Mouse (Mus musculus) hindbrain, postnatal 0 days (tissue): ENCODE results near the gene Cd6. TPM values are rescaled to one million over a fixed set of nuclear protein-coding genes. Genes with fewer than 3 reads are reported as not detected.

ENCODE experiments used
- ATAC-seq: fragments of 200-750 bp; cut with Nextera tagmentation; 2 replicates; pipeline ENCODE4 v1.8.0; 2017; ENCODE audit warnings: mild to moderate bottlenecking, moderate TSS enrichment, moderate library complexity
- DNase-seq: peaks from one replicate; pipeline ENCODE4 v3.0.0-alpha.2; 2015; ENCODE audit warnings: low spot score
- H3K27ac ChIP-seq: fragments of 300-500 bp; sonication (generic); 2 replicates; pipeline ENCODE4 v1.5.1; 2014; ENCODE audit warnings: mild to moderate bottlenecking
- H3K27me3 ChIP-seq: fragments of 300-500 bp; sonication (generic); 2 replicates; pipeline ENCODE4 v1.6.1; 2014; ENCODE audit warnings: low read length, mixed read lengths; ENCODE audit not compliant: insufficient read depth
- H3K36me3 ChIP-seq: fragments of 300-500 bp; sonication (generic); 2 replicates; pipeline ENCODE4 v1.6.1; 2014; ENCODE audit warnings: low read length, mixed read lengths; ENCODE audit not compliant: insufficient read depth
- H3K4me1 ChIP-seq: fragments of 300-500 bp; sonication (generic); 2 replicates; pipeline ENCODE4 v1.6.1; 2014; ENCODE audit warnings: antibody characterized with exemption, low read length, mixed read lengths; ENCODE audit not compliant: insufficient read depth
- H3K4me2 ChIP-seq: fragments of 300-500 bp; sonication (generic); 2 replicates; pipeline ENCODE4 v1.6.1; 2014; ENCODE audit warnings: low read depth, mild to moderate bottlenecking, low read length, moderate library complexity, mixed read lengths
- H3K4me3 ChIP-seq: fragments of 300-500 bp; sonication (generic); 2 replicates; pipeline ENCODE4 v1.5.1; 2014; ENCODE audit warnings: low read length
- H3K9ac ChIP-seq: fragments of 300-500 bp; sonication (generic); replicated peaks from 2 replicates; pipeline ENCODE4 v1.6.1; 2014; ENCODE audit warnings: mild to moderate bottlenecking, low read length, moderate library complexity, mixed read lengths
- H3K9me3 ChIP-seq: fragments of 300-500 bp; sonication (generic); 2 replicates; pipeline ENCODE4 v1.6.1; 2016; ENCODE audit warnings: low read length, mixed read lengths
- CTCF ChIP-seq: IDR thresholded peaks from 2 replicates; pipeline ENCODE4 v1.5.1; 2016; ENCODE audit warnings: antibody characterized with exemption, control low read depth, low read depth
- WGBS: fragments of 180-500 bp; shearing (Covaris S2); extraction: QIAGEN DNeasy Blood & Tissue Kit; methylation state at CpG from one replicate; pipeline ENCODE4 v1.1.7; 2014; 5-methylcytosine and 5-hydroxymethylcytosine counted together
- polyA plus RNA-seq: library from polyadenylated mRNA; unstranded; fragments of >200 nt; fragmentation: Nextera tagmentation; extraction: Ambion mirVana; gene quantifications from 2 replicates; pipeline ENCODE4 v1.2.1, GENCODE M21; 2015
- total RNA-seq: library from RNA; depleted of rRNA; stranded (reverse); fragments of >200 nt; gene quantifications from 2 replicates; pipeline ENCODE4 v1.2.3, GENCODE M21; 2014

Cd6 gene
- total and polyA plus RNA-seq, 2 experiments from 2014 or later, result not detected

GRCm38 (mm10) chr19:10759525-10759924, 70.3 kb downstream of the Cd6 start:
- ATAC-seq (no peak), DNase-seq (no peak)
- Histone ChIP-seq H3K27ac (no peak overlapping the region), H3K4me2 (no peak overlapping the region), H3K27me3 (no peaks in the 10 kb centered on the region), H3K9ac (no peak overlapping the region), H3K9me3 (no peaks in the 10 kb centered on the region), H3K4me3 (no peak overlapping the region), H3K4me1 (no peaks in the 10 kb centered on the region; the same call in 1 of the 2 replicates), H3K36me3 (no peaks in the 10 kb centered on the region)
- TF ChIP-seq CTCF, result no peak

GRCm38 (mm10) chr19:10758708-10759107, 71.2 kb downstream of the Cd6 start:
- Histone ChIP-seq H3K4me1 (no peaks in the 10 kb centered on the region; the same call in 1 of the 2 replicates), H3K4me3 (no peak overlapping the region), H3K27me3 (no peaks in the 10 kb centered on the region), H3K27ac (no peak overlapping the region), H3K9me3 (no peaks in the 10 kb centered on the region), H3K9ac (no peak overlapping the region), H3K4me2 (no peak overlapping the region), H3K36me3 (no peaks in the 10 kb centered on the region)
- WGBS, result 46% methylated on average over 6 of the region's 6 CpGs
- no peak for TF ChIP-seq CTCF
- no peak for ATAC-seq
- no peak for DNase-seq

DNA sequence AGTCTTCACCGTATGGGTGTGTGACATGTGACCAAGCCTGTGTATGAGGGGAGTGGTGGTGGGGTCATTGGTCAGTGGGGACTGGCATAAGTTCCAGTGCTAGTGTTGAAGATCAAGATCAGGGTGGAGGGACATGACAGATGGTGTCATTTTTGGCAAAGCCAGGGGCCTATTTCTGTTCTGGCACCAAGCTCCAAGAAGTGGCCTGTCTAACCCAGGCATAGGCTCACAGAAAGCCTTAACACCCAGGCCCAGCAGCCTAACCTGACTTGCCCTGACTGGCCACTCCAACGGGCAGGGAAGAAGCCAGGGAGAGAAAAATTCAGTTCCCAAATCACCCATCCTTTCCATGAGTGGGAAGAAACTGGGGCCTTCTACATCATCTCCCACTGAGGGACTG, 72.3 kb downstream of the Cd6 start:
- H3K9ac ChIP-seq, result no peak overlapping the region
- H3K4me1 ChIP-seq, result no peaks in the 10 kb centered on the region; the same call in 1 of the 2 replicates
- H3K9me3 ChIP-seq, result no peaks in the 10 kb centered on the region
- no peaks in the 10 kb centered on the region for H3K27me3 ChIP-seq
- no peak overlapping the region for H3K4me3 ChIP-seq
- ATAC-seq (no peak), DNase-seq (no peak)
- 79% methylated on average over 2 of the region's 2 CpGs for WGBS
- TF ChIP-seq CTCF, result no peak
- H3K27ac ChIP-seq, result no peak overlapping the region
- H3K36me3 ChIP-seq, result no peaks in the 10 kb centered on the region
- H3K4me2 ChIP-seq, result no peak overlapping the region

GRCm38 (mm10) chr19:10757125-10757524, 72.7 kb downstream of the Cd6 start:
- Histone ChIP-seq H3K9me3 (no peaks in the 10 kb centered on the region), H3K27me3 (no peaks in the 10 kb centered on the region), H3K4me1 (no peaks in the 10 kb centered on the region; the same call in 1 of the 2 replicates), H3K4me3 (no peak overlapping the region), H3K27ac (no peak overlapping the region), H3K36me3 (no peaks in the 10 kb centered on the region), H3K4me2 (no peak overlapping the region), H3K9ac (no peak overlapping the region)
- no peak for TF ChIP-seq CTCF
- no peak for DNase-seq
- no peak for ATAC-seq

GRCm38 (mm10) chr19:10752646-10753045, 77.2 kb downstream of the Cd6 start:
- Histone ChIP-seq H3K9me3 (no peaks in the 10 kb centered on the region), H3K27me3 (no peaks in the 10 kb centered on the region), H3K4me2 (no peak overlapping the region), H3K9ac (no peak overlapping the region), H3K4me3 (no peak overlapping the region), H3K36me3 (no peaks in the 10 kb centered on the region), H3K27ac (no peak overlapping the region), H3K4me1 (no peaks in the 10 kb centered on the region)
- TF ChIP-seq CTCF, result no peak
- ATAC-seq (no peak), DNase-seq (no peak)
- WGBS, result 97% methylated on average over 5 of the region's 5 CpGs

DNA sequence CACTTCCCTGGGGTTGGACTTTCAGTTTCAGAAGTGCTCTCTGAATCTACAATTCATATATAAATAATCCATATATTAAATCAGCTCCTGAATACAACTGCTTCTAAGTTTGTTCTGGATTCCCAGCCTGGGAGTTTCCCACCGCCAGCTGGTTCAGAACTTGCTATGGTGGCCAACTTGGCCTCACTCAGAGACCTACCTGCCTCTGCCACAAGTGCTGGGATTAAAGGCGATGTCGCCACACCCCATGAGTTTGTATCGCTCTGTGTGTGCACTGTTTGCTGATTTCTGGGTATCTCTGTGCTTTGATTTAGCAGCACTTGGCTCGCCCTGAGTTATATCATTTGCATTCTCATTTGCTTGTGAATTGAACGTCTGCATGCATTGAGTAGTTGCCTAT, 77.8 kb downstream of the Cd6 start:
- WGBS, result 83% methylated on average over 6 of the region's 6 CpGs
- Histone ChIP-seq H3K9me3 (no peaks in the 10 kb centered on the region), H3K4me2 (no peak overlapping the region), H3K27me3 (no peaks in the 10 kb centered on the region), H3K27ac (no peak overlapping the region), H3K4me1 (no peaks in the 10 kb centered on the region), H3K9ac (no peak overlapping the region), H3K4me3 (no peak overlapping the region), H3K36me3 (no peaks in the 10 kb centered on the region)
- no peak for ATAC-seq
- no peak for DNase-seq
- TF ChIP-seq CTCF, result no peak

DNA sequence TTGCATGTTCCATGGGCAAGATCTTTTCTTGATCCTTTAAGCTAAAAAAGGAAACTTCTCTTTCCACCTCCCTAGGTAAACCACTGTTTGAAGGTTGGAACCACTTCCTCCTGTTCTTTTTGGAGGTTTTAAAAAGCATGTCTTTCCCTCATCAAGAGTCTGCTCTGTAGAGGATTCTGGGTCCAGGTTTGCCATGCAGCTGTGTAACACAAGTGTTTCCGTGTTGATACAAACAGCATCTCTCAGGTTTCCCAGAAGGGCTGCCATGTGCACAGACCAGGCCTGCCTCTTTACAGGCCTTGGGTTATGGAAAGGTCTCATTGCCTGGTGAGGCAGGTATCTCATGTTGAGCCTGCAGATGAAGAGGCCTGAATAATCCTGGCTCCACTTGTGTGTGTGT, 78.3 kb downstream of the Cd6 start:
- 95% methylated on average over 1 of the region's 1 CpGs for WGBS
- no peak overlapping the region for H3K4me3 ChIP-seq
- H3K27ac ChIP-seq, result no peak overlapping the region
- no peaks in the 10 kb centered on the region for H3K36me3 ChIP-seq
- H3K9ac ChIP-seq, result no peak overlapping the region
- no peaks in the 10 kb centered on the region for H3K27me3 ChIP-seq
- no peak overlapping the region for H3K4me2 ChIP-seq
- no peaks in the 10 kb centered on the region for H3K4me1 ChIP-seq
- H3K9me3 ChIP-seq, result no peaks in the 10 kb centered on the region
- TF ChIP-seq CTCF, result no peak
- DNase-seq, result no peak
- ATAC-seq, result no peak
